Mouse (Mus musculus) lung, postnatal 0 days (tissue): ENCODE measurements around the gene Ubl4b.

Experiments
- CTCF ChIP-seq: IDR thresholded peaks from 2 replicates; pipeline ENCODE4 v1.5.1; 2016; ENCODE audit warnings: antibody characterized with exemption, mild to moderate bottlenecking
- EP300 ChIP-seq: IDR thresholded peaks from 2 replicates; pipeline ENCODE4 v1.6.1; 2016; ENCODE audit warnings: antibody characterized with exemption, mild to moderate bottlenecking, control low read depth

- TF ChIP-seq CTCF, result no peak
- no peak for TF ChIP-seq EP300
These were observed 43.5 kb downstream of the Ubl4b start for GRCm38 (mm10) chr3:107511416-107511815.
